Mouse (Mus musculus) hindbrain, embryonic 11.5 days (tissue): ENCODE data around the gene Pigo. TPM values are rescaled to one million over a fixed set of nuclear protein-coding genes. Genes with fewer than 3 reads are reported as not detected.

Experiments used
- ATAC-seq: fragments of 200-750 bp; cut with Nextera tagmentation; 2 replicates; pipeline ENCODE4 v1.8.0; 2017; ENCODE audit warnings: mild to moderate bottlenecking, moderate TSS enrichment, moderate library complexity; ENCODE audit not compliant: low FRiP score
- DNase-seq: peaks from one replicate; pipeline ENCODE4 v3.0.0-alpha.2; 2015; ENCODE audit warnings: low spot score
- H3K27ac ChIP-seq: fragments of 300-500 bp; sonication (generic); 2 replicates; pipeline ENCODE4 v1.5.1; 2014; ENCODE audit warnings: mild to moderate bottlenecking, low read depth, low read length
- H3K27me3 ChIP-seq: fragments of 300-500 bp; sonication (generic); 2 replicates; pipeline ENCODE4 v1.6.1; 2014; ENCODE audit warnings: mild to moderate bottlenecking, low read length, moderate library complexity, mixed read lengths; ENCODE audit not compliant: control insufficient read depth, insufficient read depth
- H3K36me3 ChIP-seq: fragments of 300-500 bp; sonication (generic); 2 replicates; pipeline ENCODE4 v1.6.1; 2014; ENCODE audit warnings: mild to moderate bottlenecking, low read length, moderate library complexity, mixed read lengths; ENCODE audit not compliant: control insufficient read depth, insufficient read depth
- H3K4me1 ChIP-seq: fragments of 300-500 bp; sonication (generic); replicated peaks from 2 replicates; pipeline ENCODE4 v1.6.1; 2014; ENCODE audit warnings: low read length, mixed read lengths; ENCODE audit not compliant: control insufficient read depth, insufficient read depth
- H3K4me2 ChIP-seq: fragments of 300-500 bp; sonication (generic); replicated peaks from 2 replicates; pipeline ENCODE4 v1.6.1; 2014; ENCODE audit warnings: mild to moderate bottlenecking, low read depth, low read length
- H3K4me3 ChIP-seq: fragments of 300-500 bp; sonication (generic); 2 replicates; pipeline ENCODE4 v1.5.1; 2014; ENCODE audit warnings: low read depth, low read length
- H3K9ac ChIP-seq: fragments of 300-500 bp; sonication (generic); 2 replicates; pipeline ENCODE4 v1.6.1; 2014; ENCODE audit warnings: low read depth, low read length
- H3K9me3 ChIP-seq: fragments of 300-500 bp; sonication (generic); 2 replicates; pipeline ENCODE4 v1.6.1; 2016; ENCODE audit warnings: low read length; ENCODE audit not compliant: control insufficient read depth
- WGBS: fragments of 180-500 bp; shearing (Covaris S2); extraction: QIAGEN DNeasy Blood & Tissue Kit; methylation state at CpG from one replicate; pipeline ENCODE4 v1.1.7; 2014; 5-methylcytosine and 5-hydroxymethylcytosine counted together
- polyA plus RNA-seq: library from polyadenylated mRNA; unstranded; fragments of >200 nt; fragmentation: Nextera tagmentation; extraction: Ambion mirVana; gene quantifications from 2 replicates; pipeline ENCODE4 v1.2.1, GENCODE M21; 2014

Gene Pigo
- polyA plus RNA-seq, 1 experiment from 2014 or later, result 16.0 TPM

- peak within 1 kb of the TSS; percentile 79 for H3K4me3 ChIP-seq
- WGBS, result 1% methylated on average over 38 of the region's 38 CpGs
- H3K27me3 ChIP-seq, result no peaks in the 10 kb centered on the region
- peak within 1 kb of the TSS; percentile 86 for H3K27ac ChIP-seq
- H3K9ac ChIP-seq, result peak within 1 kb of the TSS; percentile 88
- peak; percentile 92 for DNase-seq
- H3K4me2 ChIP-seq, result peak within 1 kb of the TSS; percentile 85
- ATAC-seq, result peak; percentile 96
- H3K4me1 ChIP-seq, result 0 out of 2 replicates have a peak, but pooled peaks cover 5% of the 10 kb centered on the region
- H3K9me3 ChIP-seq, result no peaks in the 10 kb centered on the region
- H3K36me3 ChIP-seq, result peaks cover 13% of the 10 kb centered on the region
Measured at GRCm38 (mm10) chr4:43031237-43031995, 5.8 kb upstream of the Pigo start, which contains the start of gene Stoml2. TSS of gene Stoml2 (minus strand) at chr4:43031710.

GRCm38 (mm10) chr4:43030780-43031230 lies 5.2 kb upstream of the Pigo start:
- Histone ChIP-seq H3K36me3 (peaks cover 8% of the 10 kb centered on the region), H3K9ac (peak overlapping the region; percentile 88), H3K9me3 (no peaks in the 10 kb centered on the region), H3K4me1 (0 out of 2 replicates have a peak, but pooled peaks cover 5% of the 10 kb centered on the region), H3K4me2 (peak overlapping the region; percentile 85), H3K4me3 (peak overlapping the region; percentile 79), H3K27me3 (no peaks in the 10 kb centered on the region), H3K27ac (peak overlapping the region; percentile 86)
- ATAC-seq, result no peak; the same call in none of the 2 replicates
- no peak for DNase-seq
- 3% methylated on average over 28 of the region's 28 CpGs for WGBS

GRCm38 (mm10) chr4:43030352-43030751 lies 4.7 kb upstream of the Pigo start:
- H3K4me1 ChIP-seq, result 0 out of 2 replicates have a peak, but pooled peaks cover 5% of the 10 kb centered on the region
- no peaks in the 10 kb centered on the region for H3K27me3 ChIP-seq
- WGBS, result 80% methylated on average over 9 of the region's 9 CpGs
- ATAC-seq (no peak), DNase-seq (no peak)
- H3K27ac ChIP-seq, result peak overlapping the region; percentile 86; the same call in 1 of the 2 replicates
- H3K36me3 ChIP-seq, result peaks cover 8% of the 10 kb centered on the region
- peak overlapping the region; percentile 79 for H3K4me3 ChIP-seq
- H3K4me2 ChIP-seq, result peak overlapping the region; percentile 85
- peak overlapping the region; percentile 88 for H3K9ac ChIP-seq
- no peaks in the 10 kb centered on the region for H3K9me3 ChIP-seq

GRCm38 (mm10) chr4:43029749-43030148 lies 4.1 kb upstream of the Pigo start:
- no peak overlapping the region for H3K4me3 ChIP-seq
- DNase-seq, result no peak
- whole genome bisulfite sequencing, result 93% methylated on average over 9 of the region's 9 CpGs
- no peak overlapping the region for H3K9ac ChIP-seq
- H3K4me1 ChIP-seq, result peaks cover 7% of the 10 kb centered on the region; the same call in 1 of the 2 replicates
- H3K27ac ChIP-seq, result no peak overlapping the region
- H3K9me3 ChIP-seq, result no peaks in the 10 kb centered on the region
- H3K36me3 ChIP-seq, result peaks cover 8% of the 10 kb centered on the region
- no peaks in the 10 kb centered on the region for H3K27me3 ChIP-seq
- H3K4me2 ChIP-seq, result no peak overlapping the region
- no peak for ATAC-seq

- H3K27me3 ChIP-seq, result no peaks in the 10 kb centered on the region
- H3K9ac ChIP-seq, result no peak overlapping the region
- no peak overlapping the region for H3K4me3 ChIP-seq
- peaks cover 8% of the 10 kb centered on the region for H3K36me3 ChIP-seq
- no peaks in the 10 kb centered on the region for H3K9me3 ChIP-seq
- DNase-seq (no peak), ATAC-seq (no peak)
- 90% methylated on average over 7 of the region's 7 CpGs for WGBS
- no peak overlapping the region for H3K27ac ChIP-seq
- H3K4me2 ChIP-seq, result no peak overlapping the region
- H3K4me1 ChIP-seq, result peaks cover 11% of the 10 kb centered on the region; the same call in 1 of the 2 replicates
Measured at GRCm38 (mm10) chr4:43029121-43029520, 3.5 kb upstream of the Pigo start.

- H3K9me3 ChIP-seq, result no peaks in the 10 kb centered on the region
- peak overlapping the region; percentile 44 for H3K4me3 ChIP-seq
- ATAC-seq, result no peak
- H3K27ac ChIP-seq, result peak overlapping the region; percentile 34; the same call in 1 of the 2 replicates
- peaks cover 6% of the 10 kb centered on the region; the same call in 1 of the 2 replicates for H3K4me1 ChIP-seq
- no peaks in the 10 kb centered on the region for H3K27me3 ChIP-seq
- WGBS, result 88% methylated on average over 14 of the region's 14 CpGs
- peaks cover 8% of the 10 kb centered on the region for H3K36me3 ChIP-seq
- H3K4me2 ChIP-seq, result peak overlapping the region; percentile 55
- no peak for DNase-seq
- peak overlapping the region; percentile 63 for H3K9ac ChIP-seq
Measured at GRCm38 (mm10) chr4:43024673-43025072, 946 bp downstream of the Pigo start.

- H3K4me3 ChIP-seq, result no peak overlapping the region
- H3K9ac ChIP-seq, result no peak overlapping the region
- 72% methylated on average over 17 of the region's 17 CpGs for WGBS
- ATAC-seq (no peak), DNase-seq (no peak)
- H3K27ac ChIP-seq, result no peak overlapping the region
- H3K4me1 ChIP-seq, result peaks cover 6% of the 10 kb centered on the region; the same call in 1 of the 2 replicates
- 0 out of 2 replicates have a peak, but pooled peaks cover 6% of the 10 kb centered on the region for H3K36me3 ChIP-seq
- H3K27me3 ChIP-seq, result no peaks in the 10 kb centered on the region
- H3K9me3 ChIP-seq, result no peaks in the 10 kb centered on the region
- no peak overlapping the region for H3K4me2 ChIP-seq
Measured at GRCm38 (mm10) chr4:43021341-43021740, 4.3 kb downstream of the Pigo start.

GRCm38 (mm10) chr4:43020876-43021275 lies 4.7 kb downstream of the Pigo start:
- DNase-seq (no peak), ATAC-seq (no peak)
- Histone ChIP-seq H3K9ac (no peak overlapping the region), H3K36me3 (0 out of 2 replicates have a peak, but pooled peaks cover 6% of the 10 kb centered on the region), H3K27me3 (no peaks in the 10 kb centered on the region), H3K9me3 (no peaks in the 10 kb centered on the region), H3K4me3 (no peak overlapping the region), H3K4me2 (no peak overlapping the region), H3K27ac (no peak overlapping the region), H3K4me1 (peaks cover 6% of the 10 kb centered on the region; the same call in 1 of the 2 replicates)
- 86% methylated on average over 16 of the region's 16 CpGs for WGBS
